Mouse (Mus musculus): ENCODE measurements around the gene A630095N17Rik. TPM values are rescaled to one million over a fixed set of nuclear protein-coding genes. Genes with fewer than 3 reads are reported as not detected.
A peak's percentile ranks its signal among the peaks of the same experiment; 100 is the strongest.

A630095N17Rik gene
- not detected in 2 replicates for polyA plus RNA-seq (2012; rRNA removed)

GRCm38 (mm10) chr1:75231664-75232152 is at the start of gene A630095N17Rik:
A630095N17Rik (minus strand) TSS chr1:75232102.
- 58% methylated on average over 5 of the region's 5 CpGs for WGBS

GRCm38 (mm10) chr1:75278228-75278627 is 46.3 kb upstream of the A630095N17Rik start, which contains the start of gene Resp18:
Resp18 (minus strand) TSS chr1:75278415.
- no peak for TF ChIP-seq CTCF (IDR thresholded peaks at IDR 0.05; ENCODE audit: insufficient read depth, low read length)
- no peak for TF ChIP-seq POLR2A (IDR thresholded peaks at IDR 0.05; ENCODE audit: borderline replicate concordance, extremely low read depth, low read depth, low read length)
- no peak for DNase-seq
- no peaks in the 10 kb centered on the region for H3K4me1 ChIP-seq (ENCODE audit: control insufficient read depth, insufficient read depth, low read length)
- no peak within 1 kb of the TSS for H3K4me3 ChIP-seq (replicated peaks; ENCODE audit: extremely low read depth, low read depth, low read length)
- WGBS, result 7% methylated on average over 13 of the region's 13 CpGs

More at GRCm38 (mm10) chr1:75231664-75232152, at the start of gene A630095N17Rik:
- Histone ChIP-seq H3K4me1 (ENCODE audit: control insufficient read depth, insufficient read depth, low read length) (no peaks in the 10 kb centered on the region), H3K4me3 (replicated peaks; ENCODE audit: extremely low read depth, low read depth, low read length) (no peak within 1 kb of the TSS)
- DNase-seq, result no peak
- TF ChIP-seq POLR2A (IDR thresholded peaks at IDR 0.05; ENCODE audit: borderline replicate concordance, extremely low read depth, low read depth, low read length), result no peak
- TF ChIP-seq CTCF (IDR thresholded peaks at IDR 0.05; ENCODE audit: insufficient read depth, low read length), result no peak

DNA sequence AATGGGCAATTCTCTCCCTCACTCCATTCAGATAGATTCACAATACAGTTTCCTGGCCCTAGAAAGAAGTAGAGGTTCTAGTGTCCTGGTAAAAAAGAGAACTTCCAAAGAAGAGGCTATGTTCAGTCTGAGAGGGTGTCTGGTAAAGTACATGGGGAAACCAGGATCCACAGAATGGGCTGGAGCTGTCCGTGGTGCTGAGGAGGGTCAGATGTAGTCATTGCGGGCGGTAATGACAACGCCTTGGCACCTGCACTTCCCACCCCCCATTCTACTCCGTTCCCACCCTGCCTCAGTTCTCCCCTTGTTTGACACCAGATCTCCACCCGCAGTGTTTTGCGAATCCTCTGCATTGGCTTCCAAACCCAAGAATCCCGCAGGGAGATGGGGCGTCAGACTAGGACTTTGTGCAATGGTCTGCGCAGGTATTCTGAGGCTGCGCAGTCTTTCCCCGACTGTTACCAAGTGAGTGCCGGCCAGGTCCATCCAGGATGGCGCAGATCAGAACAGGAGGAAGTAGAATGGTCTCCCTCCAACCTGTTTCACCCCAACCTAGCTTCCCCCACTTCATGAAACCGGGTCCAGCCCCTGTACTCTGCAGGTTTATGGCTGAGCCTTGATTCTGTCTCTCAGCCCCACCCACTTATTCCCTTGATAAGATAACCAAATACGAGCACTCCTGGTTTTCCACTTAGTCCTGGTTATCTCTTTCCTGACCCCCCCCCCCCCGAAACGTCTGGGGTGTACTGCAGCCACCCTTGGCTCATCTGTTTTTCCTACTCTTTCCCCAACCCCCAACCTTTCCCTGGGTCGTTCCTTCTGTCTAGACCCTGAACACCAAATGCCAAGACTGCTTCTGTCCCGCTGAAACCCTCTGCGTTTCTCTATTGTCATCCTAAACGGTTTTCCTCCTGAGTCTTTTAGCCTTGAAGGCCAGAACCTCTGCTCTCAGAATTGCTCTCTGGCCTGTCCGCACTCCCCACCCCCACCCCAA is 45.6 kb upstream of the A630095N17Rik start:
- 7% methylated on average over 23 of the region's 23 CpGs for WGBS
- H3K4me3 ChIP-seq (replicated peaks; ENCODE audit: extremely low read depth, low read depth, low read length), result no peak overlapping the region
- TF ChIP-seq POLR2A (IDR thresholded peaks at IDR 0.05; ENCODE audit: borderline replicate concordance, extremely low read depth, low read depth, low read length) (no peak), CTCF (IDR thresholded peaks at IDR 0.05; ENCODE audit: insufficient read depth, low read length) (no peak)
- DNase-seq, result peak; percentile 34
- H3K4me1 ChIP-seq (ENCODE audit: control insufficient read depth, insufficient read depth, low read length), result no peaks in the 10 kb centered on the region

DNA sequence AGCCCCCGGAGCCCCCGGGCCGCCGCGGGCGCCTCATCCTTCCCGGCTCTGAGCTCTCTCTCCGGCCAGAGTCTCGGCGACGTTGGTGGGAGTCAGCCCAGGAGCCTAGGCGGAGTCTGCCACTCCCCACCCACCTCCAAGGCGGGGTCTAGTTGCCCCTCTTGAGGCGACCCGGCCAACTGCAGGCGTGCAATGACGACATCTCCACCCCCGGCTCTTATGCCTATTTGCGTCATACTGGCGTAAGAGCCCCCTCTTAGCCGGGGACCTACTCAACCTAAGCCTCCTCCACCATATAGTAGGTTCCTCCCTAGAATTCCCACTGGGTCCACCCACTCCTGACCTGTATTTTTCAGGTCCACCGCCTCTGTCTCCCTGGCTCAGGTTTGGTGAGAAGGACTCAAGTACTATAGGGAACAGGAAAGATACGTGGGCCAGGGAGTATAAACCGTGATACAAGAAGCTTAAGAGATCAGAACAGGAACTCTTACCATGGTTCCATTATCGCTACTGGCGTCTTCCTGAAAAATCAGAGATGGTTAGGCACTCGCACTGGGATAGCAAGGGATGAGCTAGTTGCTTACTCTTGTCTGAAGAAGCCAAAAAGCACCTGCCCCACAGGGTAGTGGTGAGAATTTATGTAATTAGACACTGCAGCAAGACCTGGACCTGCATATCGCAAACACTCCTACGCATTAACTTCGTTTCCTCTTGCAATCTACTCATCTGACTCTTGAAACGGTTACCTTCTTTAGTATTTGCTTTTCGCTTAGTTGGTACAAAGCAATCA is 32.4 kb upstream of the A630095N17Rik start, which contains the start of gene Ptprn:
Gene Ptprn (minus strand): TSS at position 412 of the 790 bp plus-strand sequence.
- DNase-seq, result no peak
- TF ChIP-seq POLR2A (IDR thresholded peaks at IDR 0.05; ENCODE audit: borderline replicate concordance, extremely low read depth, low read depth, low read length), result no peak
- no peak for TF ChIP-seq CTCF (IDR thresholded peaks at IDR 0.05; ENCODE audit: insufficient read depth, low read length)
- no peaks in the 10 kb centered on the region for H3K4me1 ChIP-seq (ENCODE audit: control insufficient read depth, insufficient read depth, low read length)
- 11% methylated on average over 32 of the region's 32 CpGs for WGBS
- H3K4me3 ChIP-seq (replicated peaks; ENCODE audit: extremely low read depth, low read depth, low read length), result no peak within 1 kb of the TSS

GRCm38 (mm10) chr1:75262969-75263951 is 31.4 kb upstream of the A630095N17Rik start:
- DNase-seq, result peak; percentile 41
- WGBS, result 3% methylated on average over 40 of the region's 40 CpGs
- H3K4me1 ChIP-seq (ENCODE audit: control insufficient read depth, insufficient read depth, low read length), result no peaks in the 10 kb centered on the region
- no peak for TF ChIP-seq CTCF (IDR thresholded peaks at IDR 0.05; ENCODE audit: insufficient read depth, low read length)
- TF ChIP-seq POLR2A (IDR thresholded peaks at IDR 0.05; ENCODE audit: borderline replicate concordance, extremely low read depth, low read depth, low read length), result no peak
- no peak overlapping the region for H3K4me3 ChIP-seq (replicated peaks; ENCODE audit: extremely low read depth, low read depth, low read length)

DNA sequence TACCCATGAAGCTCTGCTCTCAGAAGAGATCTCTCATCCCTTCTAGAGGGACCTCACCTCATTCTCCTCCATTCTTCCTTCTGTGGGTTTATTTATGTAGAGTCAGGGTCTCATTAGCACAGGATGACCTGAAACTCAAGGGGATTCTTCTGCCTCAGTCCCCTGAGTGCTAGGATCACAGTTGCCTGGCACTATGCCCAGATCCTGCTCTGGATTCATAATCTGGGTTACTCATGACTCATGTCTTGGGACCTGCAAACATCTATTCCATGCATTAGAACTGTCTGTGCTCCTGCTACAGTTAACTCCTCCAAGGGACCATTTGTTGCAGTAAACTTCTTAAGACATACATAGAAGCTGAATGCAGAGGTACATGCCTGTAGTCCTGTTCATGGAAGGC is 29.4 kb upstream of the A630095N17Rik start:
- Histone ChIP-seq H3K4me1 (ENCODE audit: control insufficient read depth, insufficient read depth, low read length) (no peaks in the 10 kb centered on the region), H3K4me3 (replicated peaks; ENCODE audit: extremely low read depth, low read depth, low read length) (no peak overlapping the region)
- TF ChIP-seq POLR2A (IDR thresholded peaks at IDR 0.05; ENCODE audit: borderline replicate concordance, extremely low read depth, low read depth, low read length) (no peak), CTCF (IDR thresholded peaks at IDR 0.05; ENCODE audit: insufficient read depth, low read length) (no peak)
- no peak for DNase-seq

GRCm38 (mm10) chr1:75255516-75256046 is 23.7 kb upstream of the A630095N17Rik start:
- WGBS, result 46% methylated on average over 10 of the region's 10 CpGs
- no peak overlapping the region for H3K4me3 ChIP-seq (replicated peaks; ENCODE audit: extremely low read depth, low read depth, low read length)
- no peak for TF ChIP-seq CTCF (IDR thresholded peaks at IDR 0.05; ENCODE audit: insufficient read depth, low read length)
- TF ChIP-seq POLR2A (IDR thresholded peaks at IDR 0.05; ENCODE audit: borderline replicate concordance, extremely low read depth, low read depth, low read length), result no peak
- no peak for DNase-seq
- peaks cover 2% of the 10 kb centered on the region; the same call in 1 of the 2 replicates for H3K4me1 ChIP-seq (ENCODE audit: control insufficient read depth, insufficient read depth, low read length)

- Histone ChIP-seq H3K4me3 (replicated peaks; ENCODE audit: extremely low read depth, low read depth, low read length) (no peak overlapping the region), H3K4me1 (ENCODE audit: control insufficient read depth, insufficient read depth, low read length) (peaks cover 2% of the 10 kb centered on the region; the same call in 1 of the 2 replicates)
- no peak for DNase-seq
- 68% methylated on average over 8 of the region's 8 CpGs for WGBS
- no peak for TF ChIP-seq POLR2A (IDR thresholded peaks at IDR 0.05; ENCODE audit: borderline replicate concordance, extremely low read depth, low read depth, low read length)
Observed at GRCm38 (mm10) chr1:75254625-75255013, 22.7 kb upstream of the A630095N17Rik start.

Measured in lung, adult 2 months (tissue).